Mouse (Mus musculus) urinary bladder, postnatal 36 days (tissue): ENCODE data around the gene Ifnab.

ENCODE experiments used
- DNase-seq, 2 experiments: peaks; one replicate each; pipeline ENCODE4 v3.0.0; 2022; ENCODE audit warnings: low spot score in 2 of 2, mixed read lengths in 1 of 2

The Ifnab gene

DNA sequence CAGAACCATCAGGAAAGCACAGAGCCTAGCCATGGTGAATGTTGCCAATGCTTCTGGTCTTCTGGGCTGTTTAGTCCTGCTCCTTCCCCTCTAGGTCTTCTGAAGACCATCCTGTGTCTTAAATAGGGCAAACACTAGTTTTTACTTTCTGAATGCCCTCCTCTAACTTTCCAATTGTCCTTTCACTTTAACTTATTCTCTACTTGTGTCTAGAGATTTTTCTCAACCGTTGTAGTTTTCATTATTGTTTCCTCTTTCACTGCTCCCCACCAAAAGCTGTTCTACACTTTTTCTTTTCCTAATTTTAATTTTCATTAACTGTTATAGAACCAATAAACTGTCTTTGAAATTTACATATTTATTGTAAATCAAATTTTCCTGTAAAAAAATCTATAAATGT lies 14.3 kb downstream of the Ifnab start, which contains the start of gene Ifna16:
Gene Ifna16 (minus strand): TSS at position 101 of the 400 bp plus-strand sequence.
- no peak for DNase-seq

DNA sequence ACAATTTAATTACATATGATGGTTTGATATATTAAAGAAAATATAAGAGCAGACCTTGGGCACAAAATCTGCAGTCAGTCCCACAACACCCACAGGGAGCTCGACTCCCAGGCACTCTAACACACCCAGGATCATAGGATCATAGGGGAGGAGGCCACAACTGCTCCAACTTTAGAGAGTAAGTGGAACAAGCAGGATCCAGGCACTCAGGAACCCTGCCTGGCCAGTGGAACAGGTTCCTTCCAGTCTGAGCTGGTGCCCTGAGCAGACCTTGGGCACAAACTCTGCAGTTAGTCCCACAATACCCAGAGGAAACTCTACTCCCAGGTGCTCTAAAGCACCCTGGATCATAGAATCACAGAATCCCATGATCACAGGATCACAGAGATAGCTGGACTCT lies 35.7 kb downstream of the Ifnab start:
- DNase-seq, result no peak

DNA sequence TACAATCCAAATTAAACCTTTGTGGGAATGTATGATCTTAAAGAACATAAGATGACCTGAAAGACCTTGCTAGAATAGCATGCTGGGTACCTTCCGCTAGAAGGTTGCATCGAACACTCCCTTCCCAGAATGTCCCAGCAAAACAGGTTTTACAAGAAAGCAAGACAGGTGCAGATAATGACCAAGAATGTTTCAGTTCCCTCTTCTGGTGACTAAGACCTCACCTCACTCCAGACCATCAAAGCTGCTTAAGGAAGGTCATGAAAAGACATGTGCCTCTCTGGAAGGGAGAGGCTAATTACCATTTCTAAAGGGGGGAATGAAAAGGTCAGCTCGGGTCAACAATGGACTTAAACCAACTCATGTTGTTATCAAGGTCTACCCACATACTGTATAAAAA lies 37.5 kb downstream of the Ifnab start:
- no peak for DNase-seq

DNA sequence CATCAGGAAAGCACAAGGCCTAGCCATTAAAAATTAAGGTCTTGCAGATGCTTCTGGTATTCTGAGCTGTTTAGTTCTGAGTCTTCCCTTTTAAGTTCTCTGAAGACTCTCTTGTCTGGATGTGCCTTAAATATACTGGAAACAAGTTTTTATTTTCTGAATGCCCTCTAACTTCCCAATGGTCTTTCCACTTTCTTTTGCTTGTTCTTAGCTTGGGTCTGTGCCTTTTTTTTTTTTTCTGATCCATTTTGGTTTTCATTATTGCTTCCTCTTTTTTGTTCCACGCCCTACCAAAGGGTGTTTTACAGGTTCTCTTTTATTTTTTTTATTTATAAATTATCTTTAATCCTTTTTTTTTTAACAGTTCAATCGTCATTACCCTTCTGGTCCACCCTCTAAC lies 46.8 kb downstream of the Ifnab start, which contains the start of gene Ifna13:
Gene Ifna13 (minus strand): TSS at position 101 of the 400 bp plus-strand sequence.
- no peak for DNase-seq

DNA sequence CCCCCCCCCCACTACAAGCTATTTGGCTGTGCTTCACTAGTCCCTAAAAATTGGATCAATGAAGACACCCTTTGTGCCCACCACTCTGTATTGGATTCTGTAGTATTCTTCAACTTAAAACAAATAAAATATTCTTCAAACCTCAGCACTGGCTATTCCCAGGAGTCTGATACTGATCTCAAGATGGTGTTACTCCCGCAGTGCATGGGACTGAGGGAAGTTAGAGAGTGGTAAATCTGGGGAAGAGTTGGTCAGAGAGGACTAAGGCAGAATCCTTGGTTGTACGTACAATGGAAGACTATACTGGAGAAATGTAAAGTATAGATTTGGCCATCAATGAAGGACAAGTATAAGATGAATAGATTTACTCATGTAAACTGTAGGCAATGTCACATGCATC lies 48.6 kb downstream of the Ifnab start:
- DNase-seq, result no peak

DNA sequence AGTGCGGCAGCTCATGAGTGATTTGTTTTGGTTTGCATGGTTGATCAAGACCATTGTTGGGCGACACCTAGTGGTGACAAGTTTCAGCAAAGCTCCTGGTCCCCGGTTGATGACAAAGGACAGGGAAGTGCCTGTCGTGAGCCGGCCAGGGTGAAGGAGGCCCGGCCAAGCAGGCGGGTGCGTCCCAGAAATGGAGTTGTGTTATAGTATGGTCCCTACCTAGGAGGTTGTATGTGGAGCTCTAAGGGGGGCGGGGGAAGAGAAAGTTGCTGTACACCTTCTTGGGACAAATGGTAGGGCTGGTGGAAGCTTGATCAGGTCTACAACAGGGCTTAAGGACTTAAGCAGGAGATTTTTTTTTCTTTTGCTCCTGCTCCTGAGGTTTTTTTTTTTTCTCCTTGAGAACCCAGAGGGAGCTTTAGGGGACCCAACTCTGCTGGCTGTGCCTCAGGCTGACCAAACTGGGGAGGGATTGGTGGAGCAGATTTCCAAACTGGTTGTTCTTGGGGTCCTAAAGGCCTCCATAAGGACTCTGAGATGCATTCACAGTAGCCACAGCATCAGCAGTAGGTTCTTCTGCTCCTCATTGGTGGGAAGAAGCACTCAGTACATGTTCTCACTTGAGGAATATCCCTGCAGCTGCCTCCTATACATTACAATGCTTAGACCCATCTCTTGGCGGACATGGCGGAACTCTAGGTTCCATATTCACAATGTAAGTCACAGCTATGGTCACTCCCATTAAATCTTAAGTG lies 49.9 kb downstream of the Ifnab start:
- peak; percentile 89 to 90 for DNase-seq

DNA sequence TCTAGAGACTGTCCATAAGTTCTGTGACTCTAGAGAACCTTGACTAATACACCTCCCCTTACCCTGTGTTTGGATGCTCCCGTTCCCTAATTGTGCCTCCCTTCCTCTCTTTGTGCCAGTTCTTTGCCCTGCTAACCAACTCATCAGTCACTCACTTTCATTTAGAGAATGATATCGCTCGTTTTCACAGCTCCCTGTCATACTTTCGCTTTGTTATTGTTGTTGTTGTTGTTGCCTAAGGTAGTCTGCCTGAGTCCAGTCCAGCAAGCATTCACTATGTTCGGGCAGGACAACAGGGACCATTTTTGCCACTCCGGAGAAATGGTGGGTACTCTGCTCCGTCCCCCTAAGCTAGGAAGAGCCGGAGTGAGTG lies 50.5 kb downstream of the Ifnab start:
- no peak for DNase-seq
